Mouse (Mus musculus) liver, embryonic 16.5 days (tissue): ENCODE measurements around the gene Abcb6. TPM values are rescaled to one million over a fixed set of nuclear protein-coding genes. Genes with fewer than 3 reads are reported as not detected.

Experiments
- ATAC-seq: fragments of 200-750 bp; cut with Nextera tagmentation; 2 replicates; pipeline ENCODE4 v1.8.0; 2017; ENCODE audit warnings: low read depth, mild to moderate bottlenecking, moderate number of reproducible peaks, moderate library complexity
- H3K27ac ChIP-seq: fragments of 300-500 bp; sonication (generic); 2 replicates; pipeline ENCODE4 v1.5.1; 2014; ENCODE audit warnings: mild to moderate bottlenecking, low read length
- H3K27me3 ChIP-seq: fragments of 300-500 bp; sonication (generic); 2 replicates; pipeline ENCODE4 v1.6.1; 2014; ENCODE audit warnings: low read depth, low read length, mixed read lengths; ENCODE audit not compliant: control insufficient read depth, insufficient read depth
- H3K36me3 ChIP-seq: fragments of 300-500 bp; sonication (generic); 2 replicates; pipeline ENCODE4 v1.6.1; 2014; ENCODE audit warnings: mild to moderate bottlenecking; ENCODE audit not compliant: control insufficient read depth, insufficient read depth
- H3K4me1 ChIP-seq: fragments of 300-500 bp; sonication (generic); 2 replicates; pipeline ENCODE4 v1.6.1; 2014; ENCODE audit warnings: low read depth, low read length, mixed read lengths; ENCODE audit not compliant: control insufficient read depth
- H3K4me2 ChIP-seq: fragments of 300-500 bp; sonication (generic); 2 replicates; pipeline ENCODE4 v1.6.1; 2014; ENCODE audit warnings: low read depth, low read length, mixed read lengths
- H3K4me3 ChIP-seq: fragments of 300-500 bp; sonication (generic); 2 replicates; pipeline ENCODE4 v1.5.1; 2014; ENCODE audit warnings: low read depth, mild to moderate bottlenecking, low read length
- H3K9ac ChIP-seq: fragments of 300-500 bp; sonication (generic); 2 replicates; pipeline ENCODE4 v1.6.1; 2014; ENCODE audit warnings: low read depth, low read length
- H3K9me3 ChIP-seq: fragments of 300-500 bp; sonication (generic); replicated peaks from 2 replicates; pipeline ENCODE4 v1.6.1; 2016; ENCODE audit warnings: low read length; ENCODE audit not compliant: control insufficient read depth
- WGBS: fragments of 180-500 bp; shearing (Covaris S2); extraction: QIAGEN DNeasy Blood & Tissue Kit; methylation state at CpG from one replicate; pipeline ENCODE4 v1.1.7; 2014; ENCODE audit not compliant: insufficient replicate concordance; 5-methylcytosine and 5-hydroxymethylcytosine counted together
- microRNA-seq: library from miRNA; unstranded; fragments of <30 nt; microRNA quantifications from one replicate; pipeline ENCODE4, GENCODE M21; 2016
- polyA plus RNA-seq: library from polyadenylated mRNA; unstranded; fragments of >200 nt; fragmentation: Nextera tagmentation; extraction: Ambion mirVana; gene quantifications from 2 replicates; pipeline ENCODE4 v1.2.1, GENCODE M21; 2015

The Abcb6 gene
- polyA plus RNA-seq, 1 experiment from 2014 or later = 56.5 TPM

DNA sequence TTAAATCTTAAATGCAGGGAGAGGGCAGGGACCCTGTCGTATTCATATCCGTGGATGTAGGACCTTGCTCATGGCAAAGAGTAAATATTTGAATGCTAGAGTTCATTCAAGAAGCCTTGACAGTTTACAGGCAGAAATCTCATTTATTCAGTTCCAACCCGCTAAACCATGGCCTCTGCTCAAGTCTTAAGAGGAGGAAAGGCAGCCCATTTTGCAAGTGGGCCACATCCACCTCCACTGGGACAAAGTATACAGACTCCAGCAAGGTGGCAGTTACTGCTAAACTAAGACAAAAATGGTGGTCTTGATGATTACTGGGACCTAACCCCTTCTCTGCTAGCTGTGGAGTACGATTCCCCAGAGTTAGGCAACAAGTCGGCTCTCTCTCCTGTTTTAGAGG, 54.8 kb downstream of the Abcb6 start:
- WGBS = 34% methylated on average over 5 of the region's 5 CpGs
- no peak for ATAC-seq
- Histone ChIP-seq H3K4me1 (peaks cover 18% of the 10 kb centered on the region), H3K9ac (peak overlapping the region; percentile 85), H3K36me3 (no peaks in the 10 kb centered on the region), H3K4me3 (peak overlapping the region; percentile 80), H3K27ac (peak overlapping the region; percentile 100), H3K27me3 (no peaks in the 10 kb centered on the region), H3K9me3 (no peaks in the 10 kb centered on the region), H3K4me2 (peak overlapping the region; percentile 73)

DNA sequence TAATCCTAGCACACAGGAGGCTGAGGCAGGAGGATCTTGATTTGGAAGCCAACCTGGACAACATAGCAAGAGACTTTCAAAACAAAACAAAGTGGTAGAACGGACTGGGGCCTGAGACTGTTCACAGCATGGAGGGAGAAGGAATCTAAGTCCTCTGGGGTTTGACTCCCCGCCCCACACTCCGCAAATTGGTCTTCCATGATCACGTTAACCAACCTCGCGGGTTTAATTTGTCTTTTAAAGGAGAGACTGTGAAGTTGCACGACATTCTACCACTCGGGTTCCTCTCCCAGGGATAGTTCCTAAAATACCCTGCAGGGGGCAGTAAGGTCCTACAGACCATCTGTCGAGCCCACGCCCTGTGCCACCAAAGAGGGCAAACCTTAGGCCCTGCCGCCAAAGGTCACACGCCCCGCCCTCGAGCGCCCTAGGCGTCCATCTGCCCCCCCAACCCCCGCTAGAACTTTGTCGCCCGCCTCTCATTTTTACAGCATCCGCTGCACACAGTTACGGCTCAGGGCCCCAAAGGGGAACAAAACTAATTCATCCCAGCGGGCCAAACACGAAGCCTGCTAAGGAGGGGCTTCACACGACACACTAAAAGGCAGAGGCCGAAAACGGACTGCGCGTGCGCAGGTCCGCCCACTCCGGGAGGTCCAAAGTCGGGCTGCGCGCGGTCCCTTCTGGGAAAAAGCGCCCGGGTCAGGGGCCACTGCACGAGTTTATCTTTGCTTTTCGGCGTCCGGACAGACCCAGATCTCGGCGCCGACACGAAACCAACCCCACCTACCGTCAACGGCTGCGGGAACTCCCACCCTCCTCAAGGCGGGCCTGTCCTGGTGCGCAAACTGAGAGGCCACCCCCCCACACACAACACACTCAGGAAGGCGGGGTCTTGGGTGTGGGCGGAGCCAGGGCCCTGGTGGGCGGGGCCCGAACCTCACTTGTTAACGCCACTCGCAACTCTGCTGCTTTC, 55.6 kb downstream of the Abcb6 start, which contains the start of gene Nhej1:
Gene Nhej1 (minus strand): TSS at position 855 of the 976 bp plus-strand sequence.
- Histone ChIP-seq H3K4me3 (peak within 1 kb of the TSS; percentile 80), H3K4me2 (peak within 1 kb of the TSS; percentile 73), H3K36me3 (no peaks in the 10 kb centered on the region), H3K27ac (peak within 1 kb of the TSS; percentile 100), H3K9ac (peak within 1 kb of the TSS; percentile 85), H3K4me1 (peaks cover 18% of the 10 kb centered on the region), H3K27me3 (no peaks in the 10 kb centered on the region), H3K9me3 (no peaks in the 10 kb centered on the region)
- ATAC-seq = peak; percentile 92
- under 1% methylated on average over 56 of the region's 56 CpGs for WGBS

DNA sequence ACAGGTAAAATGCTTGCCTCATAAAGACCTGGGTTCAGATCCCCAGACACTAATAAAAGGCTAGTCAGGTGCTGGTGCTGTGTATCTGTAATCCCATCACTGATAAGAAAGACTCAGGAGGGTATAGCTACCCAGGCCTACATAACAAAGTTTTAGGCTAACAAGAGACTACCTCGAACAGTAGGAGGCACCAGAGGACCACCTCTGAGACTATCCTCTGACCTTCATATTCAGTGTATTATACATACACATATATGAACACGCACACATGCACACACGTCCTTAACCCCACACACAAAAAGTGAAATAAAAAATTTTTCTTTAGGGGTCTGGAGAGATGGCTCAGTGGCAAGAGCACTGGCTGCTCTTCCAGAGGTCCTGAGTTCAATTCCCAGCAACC, 58.0 kb downstream of the Abcb6 start:
- Histone ChIP-seq H3K27ac (no peak overlapping the region), H3K9ac (no peak overlapping the region), H3K36me3 (no peaks in the 10 kb centered on the region), H3K9me3 (no peaks in the 10 kb centered on the region), H3K27me3 (no peaks in the 10 kb centered on the region), H3K4me3 (no peak overlapping the region), H3K4me1 (peaks cover 18% of the 10 kb centered on the region), H3K4me2 (no peak overlapping the region)
- ATAC-seq = no peak
- 51% methylated on average over 3 of the region's 3 CpGs for WGBS

Small RNAs within 50 kb of the gene (microRNA-seq; reads per million reads assigned to microRNA genes)
- not detected for gene Gm27943

Other genes with a start within 250 kb of the Abcb6 start
- not detected in 2 replicates for gene Cfap65, start 244.8 kb downstream of the Abcb6 start, polyA plus RNA-seq
- gene Ihh, start 228.7 kb downstream of the Abcb6 start, polyA plus RNA-seq = 2.6 and 4.0 TPM in 2 replicates
- gene Nhej1, start 55.2 kb downstream of the Abcb6 start, polyA plus RNA-seq = 5.6 and 6.0 TPM in 2 replicates
- 2.5 and 2.6 TPM in 2 replicates for gene Slc23a3, start 46.5 kb downstream of the Abcb6 start, polyA plus RNA-seq
- gene Cnppd1, start 37.7 kb downstream of the Abcb6 start, polyA plus RNA-seq = 46.2 and 51.1 TPM in 2 replicates
- gene Retreg2, start 37.6 kb downstream of the Abcb6 start, polyA plus RNA-seq = 47.7 and 52.7 TPM in 2 replicates
- gene Zfand2b, start 11.7 kb downstream of the Abcb6 start, polyA plus RNA-seq = 41.0 and 41.1 TPM in 2 replicates
- 9.2 and 12.0 TPM in 2 replicates for gene Ankzf1, start 11.8 kb upstream of the Abcb6 start, polyA plus RNA-seq
- 26.5 and 28.5 TPM in 2 replicates for gene Atg9a, start 11.8 kb upstream of the Abcb6 start, polyA plus RNA-seq
- 3.7 and 3.9 TPM in 2 replicates for gene Glb1l, start 30.4 kb upstream of the Abcb6 start, polyA plus RNA-seq
- gene Stk16, start 30.4 kb upstream of the Abcb6 start, polyA plus RNA-seq = 73.3 and 73.4 TPM in 2 replicates
- 336 and 355 TPM in 2 replicates for gene Tuba4a, start 39.5 kb upstream of the Abcb6 start, polyA plus RNA-seq
- gene A630095N17Rik, start 51.7 kb upstream of the Abcb6 start, polyA plus RNA-seq = 0.25 TPM in 1 of 2 replicates, not detected in the other
- 33.8 and 33.9 TPM in 2 replicates for gene Dnajb2, start 56.0 kb upstream of the Abcb6 start, polyA plus RNA-seq
- gene Ptprn, start 84.1 kb upstream of the Abcb6 start, polyA plus RNA-seq = 0.04 and 0.11 TPM in 2 replicates
- 0.15 TPM in 1 of 2 replicates, not detected in the other for gene Resp18, start 98.0 kb upstream of the Abcb6 start, polyA plus RNA-seq
- 52.4 and 52.7 TPM in 2 replicates for gene Dnpep, start 137.6 kb upstream of the Abcb6 start, polyA plus RNA-seq
- 7.2 and 13.9 TPM in 2 replicates for gene Des, start 179.9 kb upstream of the Abcb6 start, polyA plus RNA-seq
- gene Speg, start 194.9 kb upstream of the Abcb6 start, polyA plus RNA-seq = 7.6 and 8.0 TPM in 2 replicates